Mouse (Mus musculus): ENCODE measurements around the gene Ppp1r9b.

DNA sequence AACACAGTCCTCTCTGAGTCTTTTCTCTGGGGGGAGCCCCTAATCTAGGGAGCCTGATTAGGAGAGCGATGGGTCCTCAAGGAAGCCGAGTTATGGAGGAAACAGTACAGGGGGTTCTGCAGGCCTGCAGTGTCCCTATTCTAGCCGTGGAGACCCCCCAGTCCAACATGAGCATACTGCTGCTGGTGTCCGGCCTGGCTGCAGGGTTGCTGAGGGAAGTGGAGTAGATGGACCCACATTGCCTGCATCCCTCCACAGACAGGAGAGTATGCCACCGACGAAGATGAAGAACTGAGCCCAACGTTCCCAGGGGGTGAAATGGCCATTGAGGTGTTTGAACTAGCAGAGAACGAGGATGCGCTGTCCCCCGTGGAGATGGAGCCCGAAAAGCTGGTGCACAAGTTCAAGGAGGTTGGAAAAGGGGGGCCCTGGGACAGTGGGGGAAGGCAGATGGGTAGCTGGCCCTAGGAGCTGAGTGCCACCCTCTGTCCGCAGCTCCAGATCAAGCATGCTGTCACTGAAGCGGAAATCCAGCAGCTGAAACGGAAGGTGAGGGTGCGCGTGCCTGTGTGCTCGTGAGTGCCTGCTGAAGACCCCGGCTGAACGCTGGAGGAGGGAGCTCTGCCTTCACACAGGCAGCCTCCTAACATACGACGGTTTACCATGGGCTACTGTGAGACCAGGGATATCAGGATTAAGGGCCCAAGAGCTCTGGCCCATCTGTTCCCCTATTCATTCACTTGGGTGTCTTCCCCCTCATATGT, 10.9 kb downstream of the Ppp1r9b start:
- TF ChIP-seq CTCF (IDR thresholded peaks at IDR 0.05; ENCODE audit: borderline replicate concordance, insufficient read depth, low read length) (no peak), POLR2A (IDR thresholded peaks at IDR 0.05; ENCODE audit: low read depth, low read length) (no peak)

All from embryonic fibroblast, embryonic 13.5 days (primary cell).